Mouse (Mus musculus): Measurements from ENCODE around the gene Actr1a. TPM values are rescaled to one million over a fixed set of nuclear protein-coding genes. Genes with fewer than 3 reads are reported as not detected.

The Actr1a gene
- polyA plus RNA-seq (2012; ENCODE audit: insufficient read depth, low replicate concordance) = 35.2 and 96.8 TPM in 2 replicates

DNA sequence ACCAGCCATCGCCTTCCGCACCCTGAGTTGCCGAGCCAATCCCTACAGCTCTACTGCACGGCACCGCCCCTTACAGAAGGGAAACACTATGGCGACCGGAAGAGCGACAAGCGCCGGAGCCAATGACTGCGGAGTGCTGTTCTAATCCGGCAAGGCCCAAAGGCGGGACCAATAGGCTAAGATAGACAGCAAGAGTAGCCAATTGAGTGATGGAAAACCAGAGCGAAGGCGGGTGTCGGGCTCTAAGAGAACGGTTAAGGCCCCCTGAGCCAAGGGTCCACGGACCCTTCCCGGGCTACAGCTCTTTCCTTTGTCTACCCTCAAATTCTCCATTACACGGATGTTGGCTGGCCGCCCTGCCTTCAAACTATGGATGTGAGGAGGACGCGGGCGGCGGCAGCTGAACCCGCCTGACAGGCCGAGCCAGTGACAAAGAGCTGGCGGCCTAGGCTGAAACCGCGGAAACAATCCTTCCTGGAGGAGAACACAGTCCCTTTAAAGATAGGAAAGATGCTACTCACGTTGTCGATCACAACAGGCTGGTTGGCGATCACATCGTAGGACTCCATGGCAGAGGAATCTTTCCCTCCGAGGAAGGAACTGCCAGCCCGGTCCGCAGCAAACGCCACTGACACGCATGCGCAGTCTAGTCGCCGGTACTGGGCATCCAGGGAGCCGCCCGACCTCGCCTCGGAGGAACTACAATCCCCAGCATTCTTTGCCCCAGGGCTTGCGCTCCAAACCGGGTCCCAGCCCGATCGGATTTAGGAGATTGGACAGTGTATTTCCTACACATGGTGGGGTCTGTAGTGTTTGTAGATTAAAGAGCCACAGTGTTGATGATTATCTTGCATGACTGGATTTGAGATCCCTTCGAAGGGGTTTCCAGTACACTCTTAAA, at the start of gene Actr1a:
Gene Actr1a (minus strand): TSS at position 640 of the 901 bp plus-strand sequence.
- Histone ChIP-seq H3K36me3 (replicated peaks; ENCODE audit: low read length) (peaks cover 26% of the 10 kb centered on the region), H3K27me3 (replicated peaks) (no peaks in the 10 kb centered on the region), H3K9me3 (no peaks in the 10 kb centered on the region), H3K4me3 (replicated peaks) (peak within 1 kb of the TSS; percentile 98), H3K4me1 (peaks cover 57% of the 10 kb centered on the region)
- TF ChIP-seq FLI1 (IDR thresholded peaks at IDR 0.05; ENCODE audit: low read length) (no peak), GATA1 (IDR thresholded peaks at IDR 0.05; ENCODE audit: borderline replicate concordance, low read length) (no peak)

DNA sequence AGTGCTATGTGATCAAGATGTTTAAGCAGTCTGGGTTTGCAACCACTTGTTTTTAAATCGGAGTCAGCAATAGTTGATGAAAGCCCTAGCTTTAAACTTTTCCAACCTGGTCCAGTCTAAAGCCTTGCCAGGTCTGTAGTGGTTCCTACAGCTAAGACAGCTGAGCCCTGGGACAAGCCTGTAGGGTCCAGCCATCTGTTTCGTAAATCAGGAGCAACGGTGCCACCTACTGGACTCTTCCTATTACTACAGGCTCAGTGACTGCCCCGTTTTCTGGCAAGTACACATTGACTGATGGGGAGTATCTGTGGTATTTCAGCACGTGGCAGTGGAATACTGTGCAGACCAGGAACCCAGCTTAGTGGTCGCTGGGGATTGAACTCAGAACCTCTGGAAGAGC, 48.7 kb upstream of the Actr1a start:
- H3K27me3 ChIP-seq (replicated peaks) = no peaks in the 10 kb centered on the region
- H3K4me1 ChIP-seq = peaks cover 73% of the 10 kb centered on the region
- H3K9me3 ChIP-seq = no peaks in the 10 kb centered on the region
- TF ChIP-seq GATA1 (IDR thresholded peaks at IDR 0.05; ENCODE audit: borderline replicate concordance, low read length) (no peak), FLI1 (IDR thresholded peaks at IDR 0.05; ENCODE audit: low read length) (no peak)
- H3K4me3 ChIP-seq (replicated peaks) = no peak overlapping the region
- H3K36me3 ChIP-seq (replicated peaks; ENCODE audit: low read length) = peaks cover 6% of the 10 kb centered on the region

DNA sequence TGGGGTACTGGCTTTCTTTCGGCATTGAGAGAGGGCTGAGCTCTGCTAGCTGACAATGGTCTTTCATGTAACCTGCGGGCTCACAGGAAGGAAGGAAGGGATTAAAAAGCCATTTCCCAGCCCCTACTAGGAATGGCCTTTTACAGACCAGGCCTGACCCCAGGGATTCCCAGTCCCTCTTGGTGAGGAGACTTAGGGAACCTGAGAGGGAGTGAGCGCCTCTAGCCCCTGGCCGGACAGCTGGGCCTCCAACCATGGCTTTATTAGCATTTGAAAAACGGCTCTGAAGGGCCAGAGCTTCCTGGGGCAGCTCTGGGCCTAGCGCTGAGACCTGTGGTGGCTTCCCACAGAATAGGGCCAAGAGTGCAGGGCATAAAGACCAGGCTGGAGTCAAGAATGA, 48.0 kb upstream of the Actr1a start:
- Histone ChIP-seq H3K36me3 (replicated peaks; ENCODE audit: low read length) (peaks cover 5% of the 10 kb centered on the region), H3K27me3 (replicated peaks) (no peaks in the 10 kb centered on the region), H3K4me1 (peaks cover 72% of the 10 kb centered on the region), H3K9me3 (no peaks in the 10 kb centered on the region), H3K4me3 (replicated peaks) (no peak overlapping the region)
- TF ChIP-seq GATA1 (IDR thresholded peaks at IDR 0.05; ENCODE audit: borderline replicate concordance, low read length) = no peak
- no peak for TF ChIP-seq FLI1 (IDR thresholded peaks at IDR 0.05; ENCODE audit: low read length)

DNA sequence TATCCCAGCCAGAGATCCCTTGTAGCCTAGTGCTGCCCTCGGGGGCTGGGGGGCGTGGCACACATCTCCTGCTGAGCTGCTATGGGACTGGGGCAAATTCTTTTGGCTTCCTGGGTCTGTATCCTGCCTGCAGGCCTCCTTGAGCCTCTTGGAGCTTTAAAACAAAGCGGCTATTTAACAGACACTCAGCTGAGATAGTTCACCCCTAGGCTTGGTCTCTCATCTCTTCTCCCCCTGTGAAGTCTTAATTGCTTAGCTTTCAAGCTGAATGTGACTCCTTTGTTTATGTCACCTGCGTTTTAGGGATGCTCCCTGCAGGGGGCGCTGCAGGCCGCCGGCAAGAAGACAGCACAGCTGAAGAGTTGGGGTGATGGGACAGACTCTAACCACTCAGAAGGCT, 39.9 kb upstream of the Actr1a start:
- H3K9me3 ChIP-seq = no peaks in the 10 kb centered on the region
- H3K4me1 ChIP-seq = peaks cover 22% of the 10 kb centered on the region
- H3K27me3 ChIP-seq (replicated peaks) = no peaks in the 10 kb centered on the region
- H3K36me3 ChIP-seq (replicated peaks; ENCODE audit: low read length) = peaks cover 30% of the 10 kb centered on the region
- H3K4me3 ChIP-seq (replicated peaks) = no peak overlapping the region
- TF ChIP-seq GATA1 (IDR thresholded peaks at IDR 0.05; ENCODE audit: borderline replicate concordance, low read length) (no peak), FLI1 (IDR thresholded peaks at IDR 0.05; ENCODE audit: low read length) (no peak)

DNA sequence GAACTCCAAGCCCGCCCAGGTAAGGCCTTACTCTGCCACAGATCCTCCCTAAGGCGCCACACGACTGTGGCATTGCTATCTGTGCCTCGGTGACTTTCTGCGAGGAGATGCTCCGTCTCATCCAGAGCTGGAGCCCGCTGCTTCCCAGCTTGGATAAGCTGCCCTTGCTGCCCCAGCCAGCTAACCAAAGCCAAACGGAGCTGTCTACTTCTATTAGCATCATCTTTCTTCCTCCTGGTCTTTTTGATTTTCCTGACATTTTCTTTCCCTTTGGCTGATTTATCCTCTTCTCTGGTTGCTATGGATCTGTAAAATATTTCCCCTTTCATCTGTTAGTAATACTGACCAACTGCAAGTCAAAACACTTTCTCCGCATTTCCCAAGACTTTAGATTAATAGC, 39.0 kb upstream of the Actr1a start:
- H3K36me3 ChIP-seq (replicated peaks; ENCODE audit: low read length) = peaks cover 30% of the 10 kb centered on the region
- TF ChIP-seq GATA1 (IDR thresholded peaks at IDR 0.05; ENCODE audit: borderline replicate concordance, low read length) (no peak), FLI1 (IDR thresholded peaks at IDR 0.05; ENCODE audit: low read length) (no peak)

DNA sequence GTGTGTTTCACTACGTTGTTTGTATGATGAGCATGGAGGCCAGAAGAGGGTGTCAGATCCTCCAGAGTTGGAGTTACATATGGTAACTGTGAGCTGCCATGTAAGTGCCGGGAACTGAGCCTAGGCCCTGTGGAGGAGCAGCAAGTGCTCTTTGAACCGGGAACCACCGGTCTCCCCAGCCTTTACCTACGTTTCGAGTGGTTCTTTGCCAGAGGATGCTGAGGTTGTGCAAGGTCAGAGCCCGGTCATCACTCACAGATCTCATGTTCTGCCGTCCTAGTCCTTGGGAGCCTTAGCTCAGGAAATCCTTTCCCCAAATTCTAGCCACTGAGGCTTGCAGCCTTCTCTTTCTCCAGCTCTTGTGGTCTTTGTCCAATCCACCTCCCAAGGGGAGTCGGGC, 38.6 kb upstream of the Actr1a start:
- Histone ChIP-seq H3K9me3 (0 out of 2 replicates have a peak, but pooled peaks cover 3% of the 10 kb centered on the region), H3K27me3 (replicated peaks) (no peaks in the 10 kb centered on the region), H3K36me3 (replicated peaks; ENCODE audit: low read length) (peaks cover 35% of the 10 kb centered on the region), H3K4me1 (peaks cover 17% of the 10 kb centered on the region), H3K4me3 (replicated peaks) (no peak overlapping the region)
- TF ChIP-seq GATA1 (IDR thresholded peaks at IDR 0.05; ENCODE audit: borderline replicate concordance, low read length) = no peak
- no peak for TF ChIP-seq FLI1 (IDR thresholded peaks at IDR 0.05; ENCODE audit: low read length)

More for the DNA sequence above, 39.0 kb upstream of the Actr1a start:
- Histone ChIP-seq H3K4me1 (peaks cover 18% of the 10 kb centered on the region), H3K4me3 (replicated peaks) (no peak overlapping the region), H3K9me3 (no peaks in the 10 kb centered on the region), H3K27me3 (replicated peaks) (no peaks in the 10 kb centered on the region)

DNA sequence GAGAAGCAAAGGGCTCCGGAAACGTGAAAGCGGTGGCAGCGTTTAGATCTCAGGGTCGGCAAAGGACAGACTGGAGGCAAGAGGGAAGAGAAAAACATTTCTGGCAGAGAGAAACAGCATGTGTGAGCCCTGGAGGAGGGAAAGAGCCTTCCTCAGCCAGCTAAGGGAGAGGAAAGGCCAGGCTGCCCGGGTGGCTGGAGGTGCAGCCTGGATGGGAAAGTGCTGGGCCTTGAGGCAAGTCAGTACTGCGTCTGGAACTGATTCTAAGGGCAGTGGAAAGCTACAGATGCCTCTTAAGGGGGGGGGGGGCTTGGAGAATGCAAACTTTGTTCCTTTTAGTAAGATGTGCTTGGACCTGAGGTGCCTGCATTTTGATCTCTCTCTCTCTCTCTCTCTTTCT, 38.2 kb upstream of the Actr1a start:
- 0 out of 2 replicates have a peak, but pooled peaks cover 6% of the 10 kb centered on the region for H3K9me3 ChIP-seq
- peaks cover 13% of the 10 kb centered on the region for H3K4me1 ChIP-seq
- no peak overlapping the region for H3K4me3 ChIP-seq (replicated peaks)
- no peak for TF ChIP-seq GATA1 (IDR thresholded peaks at IDR 0.05; ENCODE audit: borderline replicate concordance, low read length)
- TF ChIP-seq FLI1 (IDR thresholded peaks at IDR 0.05; ENCODE audit: low read length) = no peak
- H3K36me3 ChIP-seq (replicated peaks; ENCODE audit: low read length) = peaks cover 37% of the 10 kb centered on the region
- no peaks in the 10 kb centered on the region for H3K27me3 ChIP-seq (replicated peaks)

DNA sequence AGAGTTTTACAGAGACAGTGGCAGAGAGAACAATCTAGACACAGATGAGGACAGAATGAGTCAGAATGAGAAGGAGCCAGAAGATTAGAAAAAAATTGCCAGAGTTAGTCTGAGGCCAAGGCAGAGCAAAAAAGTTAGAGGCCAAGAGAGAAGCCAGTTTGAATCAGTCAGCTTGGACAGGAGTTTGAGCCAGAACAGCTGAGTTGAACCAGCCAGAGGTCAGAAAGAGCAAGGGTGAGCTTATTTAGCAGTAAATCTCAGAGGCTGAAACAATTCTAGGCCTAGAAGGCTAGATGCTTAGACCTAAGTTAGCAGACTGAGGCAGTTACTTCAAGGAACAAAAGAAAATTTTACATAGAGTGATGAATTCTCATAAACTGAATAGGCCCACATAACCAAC, 33.7 kb upstream of the Actr1a start:
- peaks cover 55% of the 10 kb centered on the region for H3K36me3 ChIP-seq (replicated peaks; ENCODE audit: low read length)
- TF ChIP-seq FLI1 (IDR thresholded peaks at IDR 0.05; ENCODE audit: low read length) (no peak), GATA1 (IDR thresholded peaks at IDR 0.05; ENCODE audit: borderline replicate concordance, low read length) (no peak)

DNA sequence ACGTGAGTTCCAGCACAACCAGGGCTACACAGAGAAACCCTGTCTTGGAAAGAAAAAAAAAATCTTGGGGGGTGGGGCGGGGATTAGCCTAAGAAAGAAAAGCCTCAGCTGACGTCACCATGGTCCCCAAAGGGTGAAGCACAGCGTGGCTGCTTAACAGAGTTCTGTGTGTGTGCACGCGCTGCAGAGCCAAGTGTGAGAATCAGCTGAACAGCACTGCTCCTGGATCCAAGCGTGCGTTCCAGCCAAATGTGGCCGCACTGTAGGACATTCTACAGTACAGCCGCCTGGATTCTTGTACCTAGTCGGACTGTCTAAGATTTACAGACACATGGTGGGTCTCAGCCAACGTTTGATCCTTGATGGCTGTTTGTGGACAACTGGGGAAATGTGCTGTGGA, 30.9 kb upstream of the Actr1a start:
- TF ChIP-seq GATA1 (IDR thresholded peaks at IDR 0.05; ENCODE audit: borderline replicate concordance, low read length) (no peak), FLI1 (IDR thresholded peaks at IDR 0.05; ENCODE audit: low read length) (no peak)
- H3K27me3 ChIP-seq (replicated peaks) = no peaks in the 10 kb centered on the region
- no peak overlapping the region for H3K4me3 ChIP-seq (replicated peaks)
- peaks cover 26% of the 10 kb centered on the region for H3K4me1 ChIP-seq
- peaks cover 41% of the 10 kb centered on the region for H3K36me3 ChIP-seq (replicated peaks; ENCODE audit: low read length)
- H3K9me3 ChIP-seq = 0 out of 2 replicates have a peak, but pooled peaks cover 6% of the 10 kb centered on the region

More for the DNA sequence above, 33.7 kb upstream of the Actr1a start:
- H3K9me3 ChIP-seq = 0 out of 2 replicates have a peak, but pooled peaks cover 6% of the 10 kb centered on the region
- H3K27me3 ChIP-seq (replicated peaks) = no peaks in the 10 kb centered on the region
- no peak overlapping the region for H3K4me3 ChIP-seq (replicated peaks)
- peaks cover 7% of the 10 kb centered on the region; the same call in 1 of the 2 replicates for H3K4me1 ChIP-seq

DNA sequence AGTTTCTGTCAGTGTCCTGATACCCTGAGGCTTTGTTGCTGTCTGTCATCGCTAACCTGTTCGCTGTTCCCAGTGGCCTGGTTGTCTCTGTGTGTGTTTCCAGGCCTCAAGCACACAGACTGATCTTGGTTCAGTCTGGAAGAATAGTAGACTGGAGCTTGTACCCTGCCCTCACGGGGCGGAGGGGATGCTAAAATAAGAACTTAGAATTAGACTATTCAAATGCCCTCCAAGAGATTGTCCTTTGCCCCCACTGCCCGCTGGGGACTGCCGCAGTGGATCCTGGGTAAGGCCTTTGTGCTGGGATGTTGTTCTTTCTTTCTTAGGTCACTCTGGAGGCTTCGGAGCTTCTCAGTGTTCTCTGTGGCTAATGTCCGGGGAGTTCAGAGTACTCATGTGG, 29.7 kb upstream of the Actr1a start:
- Histone ChIP-seq H3K4me1 (peaks cover 33% of the 10 kb centered on the region), H3K4me3 (replicated peaks) (no peak overlapping the region), H3K27me3 (replicated peaks) (no peaks in the 10 kb centered on the region), H3K9me3 (0 out of 2 replicates have a peak, but pooled peaks cover 6% of the 10 kb centered on the region), H3K36me3 (replicated peaks; ENCODE audit: low read length) (peaks cover 37% of the 10 kb centered on the region)
- TF ChIP-seq FLI1 (IDR thresholded peaks at IDR 0.05; ENCODE audit: low read length) (no peak), GATA1 (IDR thresholded peaks at IDR 0.05; ENCODE audit: borderline replicate concordance, low read length) (no peak)
